Mouse (Mus musculus) neural tube, embryonic 11.5 days (tissue): ENCODE measurements at regions not wholly inside any gene's neighbourhood (a gene's known extent, or its start where the extent isn't known, plus 50 kb on each side); places are given as distances from the start of the nearest gene placed in this dataset.

Experiments
- ATAC-seq: fragments of 200-750 bp; cut with Nextera tagmentation; 2 replicates; pipeline ENCODE4 v1.8.0; 2017; ENCODE audit warnings: moderate number of reproducible peaks, mild to moderate bottlenecking, moderate TSS enrichment, moderate library complexity; ENCODE audit not compliant: insufficient read depth, low FRiP score, low TSS enrichment
- DNase-seq: peaks from one replicate; pipeline ENCODE4 v3.0.0-alpha.2; 2015; ENCODE audit warnings: low spot score
- H3K27ac ChIP-seq: fragments of 300-500 bp; sonication (generic); 2 replicates; pipeline ENCODE4 v1.5.1; 2014; ENCODE audit warnings: low read depth, mild to moderate bottlenecking, low read length
- H3K27me3 ChIP-seq: fragments of 300-500 bp; sonication (generic); 2 replicates; pipeline ENCODE4 v1.6.1; 2014; ENCODE audit warnings: mild to moderate bottlenecking, low read length, mixed read lengths; ENCODE audit not compliant: control insufficient read depth, insufficient read depth
- H3K36me3 ChIP-seq: fragments of 300-500 bp; sonication (generic); 2 replicates; pipeline ENCODE4 v1.6.1; 2014; ENCODE audit warnings: mild to moderate bottlenecking, low read length, moderate library complexity, mixed read lengths; ENCODE audit not compliant: control insufficient read depth, insufficient read depth
- H3K4me1 ChIP-seq: fragments of 300-500 bp; sonication (generic); 2 replicates; pipeline ENCODE4 v1.6.1; 2014; ENCODE audit warnings: low read length, mixed read lengths; ENCODE audit not compliant: control insufficient read depth, insufficient read depth
- H3K4me2 ChIP-seq: fragments of 300-500 bp; sonication (generic); 2 replicates; pipeline ENCODE4 v1.6.1; 2014; ENCODE audit warnings: low read depth, mild to moderate bottlenecking, moderate library complexity
- H3K4me3 ChIP-seq: fragments of 300-500 bp; sonication (generic); 2 replicates; pipeline ENCODE4 v1.5.1; 2014; ENCODE audit warnings: low read depth, low read length
- H3K9ac ChIP-seq: fragments of 300-500 bp; sonication (generic); 2 replicates; pipeline ENCODE4 v1.6.1; 2014; ENCODE audit warnings: mild to moderate bottlenecking, low read length
- H3K9me3 ChIP-seq: fragments of 300-500 bp; sonication (generic); 2 replicates; pipeline ENCODE4 v1.6.1; 2016; ENCODE audit warnings: low read length; ENCODE audit not compliant: control insufficient read depth
- WGBS: fragments of 180-500 bp; shearing (Covaris S2); extraction: QIAGEN DNeasy Blood & Tissue Kit; methylation state at CpG from one replicate; pipeline ENCODE4 v1.1.7; 2014; 5-methylcytosine and 5-hydroxymethylcytosine counted together

DNA sequence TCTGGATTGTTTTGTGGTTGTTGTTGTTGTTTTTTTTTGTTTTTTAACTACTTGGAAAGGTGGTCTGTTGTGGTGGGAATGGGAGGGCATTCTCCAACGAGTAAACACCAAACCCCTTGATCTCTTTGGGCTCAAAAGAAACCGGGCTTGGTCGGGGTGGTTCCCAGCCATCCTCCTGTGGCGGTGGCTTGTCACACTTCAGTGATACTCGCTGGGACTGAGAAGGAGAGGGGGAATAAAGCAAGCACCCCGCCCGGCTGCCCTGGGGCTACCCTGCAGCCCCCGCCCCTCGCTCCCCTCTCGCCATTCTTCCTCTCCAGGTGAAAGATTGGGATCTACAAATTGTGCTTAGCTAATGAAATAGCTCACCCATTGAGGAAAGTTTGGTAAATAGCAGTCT lies 229.3 kb upstream of the Sp4 start:
- H3K4me1 ChIP-seq: peaks cover 7% of the 10 kb centered on the region
- no peaks in the 10 kb centered on the region for H3K9me3 ChIP-seq
- no peaks in the 10 kb centered on the region for H3K36me3 ChIP-seq
- no peak overlapping the region for H3K27ac ChIP-seq
- ATAC-seq (no peak), DNase-seq (no peak)
- H3K9ac ChIP-seq: no peak overlapping the region
- WGBS: 3% methylated on average over 10 of the region's 10 CpGs
- H3K4me2 ChIP-seq: peak overlapping the region; percentile 28; the same call in 1 of the 2 replicates
- H3K4me3 ChIP-seq: no peak overlapping the region
- H3K27me3 ChIP-seq: peaks cover 36% of the 10 kb centered on the region

GRCm38 (mm10) chr12:118529428-118530361 lies 228.5 kb upstream of the Sp4 start:
- no peaks in the 10 kb centered on the region for H3K9me3 ChIP-seq
- no peaks in the 10 kb centered on the region for H3K36me3 ChIP-seq
- H3K9ac ChIP-seq: no peak overlapping the region
- peaks cover 7% of the 10 kb centered on the region for H3K4me1 ChIP-seq
- peaks cover 36% of the 10 kb centered on the region for H3K27me3 ChIP-seq
- no peak overlapping the region for H3K27ac ChIP-seq
- H3K4me3 ChIP-seq: no peak overlapping the region
- peak; percentile 45 for DNase-seq
- WGBS: 3% methylated on average over 36 of the region's 36 CpGs
- ATAC-seq: peak; percentile 35; the same call in 1 of the 2 replicates
- peak overlapping the region; percentile 28 for H3K4me2 ChIP-seq

DNA sequence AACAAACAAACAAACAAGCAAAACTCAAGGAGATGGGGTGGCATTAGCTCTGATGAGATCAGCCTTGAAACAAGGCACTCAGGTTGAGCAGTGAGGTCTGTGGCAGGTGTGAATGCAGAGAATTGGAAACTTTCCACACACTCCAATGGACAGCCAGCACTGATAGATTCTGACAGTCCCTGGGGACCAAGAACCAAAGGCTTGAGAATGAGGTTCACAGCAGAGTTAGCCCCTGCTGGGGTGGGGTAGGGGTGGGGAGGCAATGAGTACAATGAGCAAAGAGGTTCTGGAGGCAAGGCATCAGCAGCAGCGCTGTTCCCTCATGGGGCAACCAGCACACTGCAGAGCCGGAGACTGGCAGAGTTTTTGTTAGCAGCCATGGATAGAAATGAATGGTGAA lies 220.5 kb upstream of the Sp4 start:
- no peak for DNase-seq
- WGBS: 60% methylated on average over 2 of the region's 2 CpGs
- H3K4me3 ChIP-seq: no peak overlapping the region
- no peak for ATAC-seq
- H3K4me1 ChIP-seq: no peaks in the 10 kb centered on the region
- no peak overlapping the region for H3K27ac ChIP-seq
- no peaks in the 10 kb centered on the region for H3K36me3 ChIP-seq
- no peak overlapping the region for H3K4me2 ChIP-seq
- no peaks in the 10 kb centered on the region for H3K9me3 ChIP-seq
- H3K9ac ChIP-seq: no peak overlapping the region
- peaks cover 5% of the 10 kb centered on the region; the same call in 1 of the 2 replicates for H3K27me3 ChIP-seq

DNA sequence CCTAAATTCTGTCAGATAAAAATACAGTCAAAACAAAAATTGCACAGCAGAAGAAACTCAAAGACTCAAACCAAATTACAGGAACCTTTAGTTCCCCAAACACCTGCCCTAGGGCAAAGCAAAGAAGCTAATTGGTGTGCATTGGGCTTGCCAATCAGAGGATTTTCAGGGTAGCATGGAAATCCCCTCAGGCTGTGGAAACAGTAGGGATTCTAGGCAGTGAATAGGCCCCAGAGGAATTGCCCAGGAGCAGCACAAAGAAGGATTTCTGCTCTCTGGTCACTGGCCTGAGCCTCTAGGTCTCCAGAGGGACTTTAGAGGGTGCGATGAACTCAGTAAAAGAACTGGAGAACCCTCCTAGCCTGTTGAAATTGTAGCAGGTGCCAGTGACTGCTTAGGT lies 220.1 kb upstream of the Sp4 start:
- Histone ChIP-seq H3K36me3 (no peaks in the 10 kb centered on the region), H3K4me3 (no peak overlapping the region), H3K4me1 (no peaks in the 10 kb centered on the region), H3K27me3 (peaks cover 5% of the 10 kb centered on the region; the same call in 1 of the 2 replicates), H3K9me3 (no peaks in the 10 kb centered on the region), H3K27ac (no peak overlapping the region), H3K9ac (no peak overlapping the region), H3K4me2 (no peak overlapping the region)
- no peak for ATAC-seq
- DNase-seq: no peak
- WGBS: 47% methylated on average over 1 of the region's 1 CpGs

GRCm38 (mm10) chr12:118519801-118520327 lies 218.6 kb upstream of the Sp4 start:
- Histone ChIP-seq H3K4me3 (no peak overlapping the region), H3K9ac (no peak overlapping the region), H3K27ac (no peak overlapping the region), H3K4me1 (no peaks in the 10 kb centered on the region), H3K27me3 (peaks cover 3% of the 10 kb centered on the region; the same call in 1 of the 2 replicates), H3K36me3 (no peaks in the 10 kb centered on the region), H3K9me3 (no peaks in the 10 kb centered on the region), H3K4me2 (no peak overlapping the region)
- ATAC-seq (no peak), DNase-seq (no peak)
- WGBS: 34% methylated on average over 10 of the region's 10 CpGs

DNA sequence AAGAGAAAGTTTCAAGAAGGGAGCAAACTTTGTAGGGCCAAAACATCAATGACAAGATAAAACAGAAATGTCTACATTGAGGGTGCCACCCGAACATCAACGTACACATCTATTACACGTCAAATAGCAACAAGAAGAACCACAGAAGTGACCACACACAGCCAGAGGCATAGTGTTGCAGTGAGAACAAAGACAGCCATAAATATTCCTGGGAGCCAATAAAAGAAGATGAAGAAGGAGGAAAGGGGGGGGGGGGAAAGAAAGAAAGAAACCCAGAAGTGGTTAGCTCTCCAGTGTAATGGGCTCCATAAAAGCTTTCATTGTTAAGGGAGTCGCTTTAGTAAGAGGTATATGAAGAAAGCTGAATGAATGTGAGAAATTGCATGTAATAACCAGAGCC lies 209.7 kb upstream of the Sp4 start:
- Histone ChIP-seq H3K4me1 (peaks cover 7% of the 10 kb centered on the region), H3K4me2 (no peak overlapping the region), H3K27ac (no peak overlapping the region), H3K36me3 (no peaks in the 10 kb centered on the region), H3K9ac (no peak overlapping the region), H3K27me3 (peaks cover 18% of the 10 kb centered on the region), H3K9me3 (no peaks in the 10 kb centered on the region), H3K4me3 (no peak overlapping the region)
- ATAC-seq (peak; percentile 63; the same call in 1 of the 2 replicates), DNase-seq (no peak)
- 15% methylated on average over 4 of the region's 4 CpGs for WGBS

- Histone ChIP-seq H3K36me3 (no peaks in the 10 kb centered on the region), H3K4me1 (peaks cover 7% of the 10 kb centered on the region), H3K9ac (no peak overlapping the region), H3K27me3 (peaks cover 18% of the 10 kb centered on the region), H3K9me3 (no peaks in the 10 kb centered on the region), H3K4me3 (no peak overlapping the region), H3K4me2 (no peak overlapping the region), H3K27ac (no peak overlapping the region)
- DNase-seq: no peak
- ATAC-seq: no peak
- WGBS: 70% methylated on average over 8 of the region's 8 CpGs
These were observed 208.0 kb upstream of the Sp4 start for GRCm38 (mm10) chr12:118508972-118509917.

DNA sequence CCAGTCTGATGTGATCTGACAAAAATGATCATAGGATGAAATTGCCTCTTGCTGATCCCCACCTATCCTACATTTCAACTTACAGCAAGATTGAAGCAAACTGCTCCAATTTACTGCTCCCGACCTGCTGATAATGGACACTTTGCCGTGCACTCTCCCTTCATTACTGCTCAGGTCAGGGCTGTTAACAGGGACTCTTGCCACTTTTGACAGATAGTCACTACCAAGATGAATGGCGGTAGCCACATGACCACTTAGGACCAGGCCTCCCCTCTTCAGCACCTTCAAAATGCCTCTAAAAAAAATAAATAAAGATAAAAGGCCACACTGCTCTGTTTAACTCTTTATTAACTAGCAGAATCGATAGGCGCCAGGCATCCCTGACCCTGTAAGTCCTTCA lies 199.2 kb upstream of the Sp4 start:
- H3K9ac ChIP-seq: no peak overlapping the region
- no peak for ATAC-seq
- no peak overlapping the region for H3K27ac ChIP-seq
- no peaks in the 10 kb centered on the region for H3K36me3 ChIP-seq
- no peaks in the 10 kb centered on the region for H3K4me1 ChIP-seq
- DNase-seq: no peak
- H3K27me3 ChIP-seq: no peaks in the 10 kb centered on the region
- H3K9me3 ChIP-seq: no peaks in the 10 kb centered on the region
- WGBS: 41% methylated on average over 5 of the region's 5 CpGs
- H3K4me2 ChIP-seq: no peak overlapping the region
- H3K4me3 ChIP-seq: no peak overlapping the region
